Mouse (Mus musculus) kidney, embryonic 16.5 days (tissue): Measurements from ENCODE around the gene Fam83c. TPM values are rescaled to one million over a fixed set of nuclear protein-coding genes. Genes with fewer than 3 reads are reported as not detected.
A peak's percentile ranks its signal among the peaks of the same experiment; 100 is the strongest.
"Not testable (repeated sequence)": the region's sequence is repeated elsewhere in the genome, so short reads cannot be mapped to it uniquely, and the experiment has no call there.

Source experiments
- ATAC-seq: fragments of 200-750 bp; cut with Nextera tagmentation; 2 replicates; pipeline ENCODE4 v1.8.0; 2017; ENCODE audit warnings: moderate TSS enrichment; ENCODE audit not compliant: low FRiP score, low TSS enrichment
- H3K27ac ChIP-seq: fragments of 300-500 bp; sonication (generic); 2 replicates; pipeline ENCODE4 v1.5.1; 2014; ENCODE audit warnings: low read length
- H3K27me3 ChIP-seq: fragments of 300-500 bp; sonication (generic); 2 replicates; pipeline ENCODE4 v1.6.1; 2014; ENCODE audit warnings: low read length, control low read depth, mixed read lengths; ENCODE audit not compliant: insufficient read depth
- H3K36me3 ChIP-seq: fragments of 300-500 bp; sonication (generic); 2 replicates; pipeline ENCODE4 v1.6.1; 2014; ENCODE audit warnings: low read length, control low read depth, mixed read lengths; ENCODE audit not compliant: insufficient read depth
- H3K4me1 ChIP-seq: fragments of 300-500 bp; sonication (generic); 2 replicates; pipeline ENCODE4 v1.6.1; 2014; ENCODE audit warnings: low read length, control low read depth, mixed read lengths; ENCODE audit not compliant: insufficient read depth
- H3K4me2 ChIP-seq: fragments of 300-500 bp; sonication (generic); replicated peaks from 2 replicates; pipeline ENCODE4 v1.6.1; 2014; ENCODE audit warnings: low read depth, low read length
- H3K4me3 ChIP-seq: fragments of 300-500 bp; sonication (generic); 2 replicates; pipeline ENCODE4 v1.5.1; 2014; ENCODE audit warnings: mild to moderate bottlenecking, low read length
- H3K9ac ChIP-seq: fragments of 300-500 bp; sonication (generic); replicated peaks from 2 replicates; pipeline ENCODE4 v1.6.1; 2014; ENCODE audit warnings: low read length
- H3K9me3 ChIP-seq: fragments of 300-500 bp; sonication (generic); 2 replicates; pipeline ENCODE4 v1.6.1; 2016; ENCODE audit warnings: low read length, control low read depth
- WGBS: fragments of 180-500 bp; shearing (Covaris S2); extraction: QIAGEN DNeasy Blood & Tissue Kit; methylation state at CpG from one replicate; pipeline ENCODE4 v1.1.7; 2014; 5-methylcytosine and 5-hydroxymethylcytosine counted together
- polyA plus RNA-seq: library from polyadenylated mRNA; unstranded; fragments of >200 nt; fragmentation: Nextera tagmentation; extraction: Ambion mirVana; gene quantifications from 2 replicates; pipeline ENCODE4 v1.2.1, GENCODE M21; 2015

Gene Fam83c
- polyA plus RNA-seq, 1 experiment from 2014 or later: 0.21 TPM

GRCm38 (mm10) chr2:155832087-155832486 lies 2.6 kb downstream of the Fam83c start:
- not testable (repeated sequence) for H3K4me3 ChIP-seq, H3K4me1 ChIP-seq, ATAC-seq, H3K27ac ChIP-seq, H3K4me2 ChIP-seq, H3K9me3 ChIP-seq, H3K9ac ChIP-seq, H3K36me3 ChIP-seq, H3K27me3 ChIP-seq
- WGBS: 79% methylated on average over 1 of the region's 1 CpGs

GRCm38 (mm10) chr2:155831302-155831701 lies 3.4 kb downstream of the Fam83c start:
- Histone ChIP-seq H3K27me3 (no peaks in the 10 kb centered on the region), H3K4me2 (no peak overlapping the region), H3K9ac (no peak overlapping the region), H3K36me3 (no peaks in the 10 kb centered on the region), H3K4me3 (no peak overlapping the region), H3K4me1 (peaks cover 11% of the 10 kb centered on the region), H3K27ac (no peak overlapping the region), H3K9me3 (no peaks in the 10 kb centered on the region)
- ATAC-seq: no peak
- WGBS: 61% methylated on average over 9 of the region's 9 CpGs

- 93% methylated on average over 8 of the region's 8 CpGs for WGBS
- no peak for ATAC-seq
- no peak overlapping the region for H3K9ac ChIP-seq
- H3K4me2 ChIP-seq: no peak overlapping the region
- H3K27ac ChIP-seq: no peak overlapping the region
- H3K27me3 ChIP-seq: no peaks in the 10 kb centered on the region
- no peaks in the 10 kb centered on the region for H3K9me3 ChIP-seq
- H3K4me1 ChIP-seq: peaks cover 11% of the 10 kb centered on the region
- no peaks in the 10 kb centered on the region for H3K36me3 ChIP-seq
- H3K4me3 ChIP-seq: no peak overlapping the region
Observed at GRCm38 (mm10) chr2:155830841-155831240, 3.8 kb downstream of the Fam83c start.

- Histone ChIP-seq H3K36me3 (peaks cover 23% of the 10 kb centered on the region), H3K4me2 (peak within 1 kb of the TSS; percentile 62), H3K9ac (peak within 1 kb of the TSS; percentile 88), H3K4me1 (peaks cover 18% of the 10 kb centered on the region), H3K27me3 (no peaks in the 10 kb centered on the region), H3K27ac (peak within 1 kb of the TSS; percentile 87), H3K9me3 (no peaks in the 10 kb centered on the region), H3K4me3 (peak within 1 kb of the TSS; percentile 89)
- ATAC-seq: peak; percentile 96
- WGBS: 2% methylated on average over 27 of the region's 27 CpGs
Observed at GRCm38 (mm10) chr2:155826630-155827424, 7.8 kb downstream of the Fam83c start, which contains the start of gene Eif6. TSS of gene Eif6 (minus strand) at chr2:155826925.

- H3K4me1 ChIP-seq: peaks cover 18% of the 10 kb centered on the region
- peak overlapping the region; percentile 87 for H3K27ac ChIP-seq
- WGBS: 1% methylated on average over 52 of the region's 52 CpGs
- peak overlapping the region; percentile 62 for H3K4me2 ChIP-seq
- no peaks in the 10 kb centered on the region for H3K27me3 ChIP-seq
- H3K4me3 ChIP-seq: peak overlapping the region; percentile 89
- peaks cover 29% of the 10 kb centered on the region for H3K36me3 ChIP-seq
- no peak for ATAC-seq
- no peaks in the 10 kb centered on the region for H3K9me3 ChIP-seq
- peak overlapping the region; percentile 88 for H3K9ac ChIP-seq
Observed at GRCm38 (mm10) chr2:155825904-155826629, 8.6 kb downstream of the Fam83c start.

- H3K36me3 ChIP-seq: peaks cover 41% of the 10 kb centered on the region
- H3K27me3 ChIP-seq: no peaks in the 10 kb centered on the region
- H3K4me3 ChIP-seq: no peak overlapping the region
- ATAC-seq: no peak
- H3K9ac ChIP-seq: no peak overlapping the region
- H3K9me3 ChIP-seq: no peaks in the 10 kb centered on the region
- WGBS: 92% methylated on average over 5 of the region's 8 CpGs
- H3K27ac ChIP-seq: no peak overlapping the region
- peaks cover 24% of the 10 kb centered on the region for H3K4me1 ChIP-seq
- no peak overlapping the region for H3K4me2 ChIP-seq
Observed at GRCm38 (mm10) chr2:155823722-155824121, 10.9 kb downstream of the Fam83c start.

GRCm38 (mm10) chr2:155820779-155821178 lies 13.9 kb downstream of the Fam83c start:
- Histone ChIP-seq H3K4me2 (no peak overlapping the region), H3K4me1 (peaks cover 18% of the 10 kb centered on the region), H3K36me3 (peaks cover 41% of the 10 kb centered on the region), H3K9ac (no peak overlapping the region), H3K9me3 (no peaks in the 10 kb centered on the region), H3K27me3 (no peaks in the 10 kb centered on the region), H3K4me3 (no peak overlapping the region), H3K27ac (0 out of 2 replicates have a peak overlapping the region, but pooled peaks have one; percentile 66)
- ATAC-seq: no peak
- WGBS: 85% methylated on average over 5 of the region's 5 CpGs

- H3K27ac ChIP-seq: peak overlapping the region; percentile 66
- peak overlapping the region; percentile 78 for H3K4me3 ChIP-seq
- H3K4me2 ChIP-seq: peak overlapping the region; percentile 93
- ATAC-seq: peak; percentile 32
- no peaks in the 10 kb centered on the region for H3K27me3 ChIP-seq
- H3K36me3 ChIP-seq: peaks cover 41% of the 10 kb centered on the region
- H3K9me3 ChIP-seq: no peaks in the 10 kb centered on the region
- H3K4me1 ChIP-seq: peaks cover 11% of the 10 kb centered on the region
- 54% methylated on average over 6 of the region's 6 CpGs for WGBS
- peak overlapping the region; percentile 85 for H3K9ac ChIP-seq
Observed at GRCm38 (mm10) chr2:155819449-155820251, 15.0 kb downstream of the Fam83c start.

GRCm38 (mm10) chr2:155819392-155819448 lies 15.4 kb downstream of the Fam83c start, which contains the start of gene BC029722:
TSS of gene BC029722 (minus strand) at chr2:155819426.
- H3K4me3 ChIP-seq: peak within 1 kb of the TSS; percentile 78
- H3K4me1 ChIP-seq: peaks cover 11% of the 10 kb centered on the region
- H3K27ac ChIP-seq: peak within 1 kb of the TSS; percentile 66
- no peak for ATAC-seq
- H3K4me2 ChIP-seq: peak within 1 kb of the TSS; percentile 93
- H3K9me3 ChIP-seq: no peaks in the 10 kb centered on the region
- peaks cover 41% of the 10 kb centered on the region for H3K36me3 ChIP-seq
- no peaks in the 10 kb centered on the region for H3K27me3 ChIP-seq
- H3K9ac ChIP-seq: peak within 1 kb of the TSS; percentile 85
